Mouse (Mus musculus) midbrain, embryonic 13.5 days (tissue): ENCODE results near the gene Kif14. TPM values are rescaled to one million over a fixed set of nuclear protein-coding genes. Genes with fewer than 3 reads are reported as not detected.

Experiments
- ATAC-seq: fragments of 200-750 bp; cut with Nextera tagmentation; 2 replicates; pipeline ENCODE4 v1.8.0; 2017; ENCODE audit warnings: mild to moderate bottlenecking, moderate TSS enrichment, moderate library complexity
- H3K27ac ChIP-seq: fragments of 300-500 bp; sonication (generic); 2 replicates; pipeline ENCODE4 v1.5.1; 2015; ENCODE audit warnings: inconsistent platforms, mild to moderate bottlenecking, moderate library complexity
- H3K27me3 ChIP-seq: fragments of 300-500 bp; sonication (generic); 2 replicates; pipeline ENCODE4 v1.6.1; 2015; ENCODE audit warnings: mild to moderate bottlenecking, inconsistent platforms
- H3K36me3 ChIP-seq: fragments of 300-500 bp; sonication (generic); 2 replicates; pipeline ENCODE4 v1.6.1; 2015; ENCODE audit warnings: mild to moderate bottlenecking, inconsistent platforms
- H3K4me1 ChIP-seq: fragments of 300-500 bp; sonication (generic); replicated peaks from 2 replicates; pipeline ENCODE4 v1.6.1; 2015; ENCODE audit warnings: inconsistent platforms
- H3K4me2 ChIP-seq: fragments of 300-500 bp; sonication (generic); replicated peaks from 2 replicates; pipeline ENCODE4 v1.6.1; 2015; ENCODE audit warnings: moderate library complexity, mild to moderate bottlenecking, inconsistent platforms
- H3K4me3 ChIP-seq: fragments of 300-500 bp; sonication (generic); replicated peaks from 2 replicates; pipeline ENCODE4 v1.5.1; 2015; ENCODE audit warnings: mild to moderate bottlenecking, inconsistent platforms
- H3K9ac ChIP-seq: fragments of 300-500 bp; sonication (generic); replicated peaks from 2 replicates; pipeline ENCODE4 v1.6.1; 2015; ENCODE audit warnings: mild to moderate bottlenecking, inconsistent platforms
- H3K9me3 ChIP-seq: fragments of 300-500 bp; sonication (generic); 2 replicates; pipeline ENCODE4 v1.6.1; 2016; ENCODE audit warnings: mild to moderate bottlenecking, inconsistent platforms
- WGBS: fragments of 180-500 bp; shearing (Covaris S2); methylation state at CpG from one replicate; pipeline ENCODE4 v1.1.7; 2015; 5-methylcytosine and 5-hydroxymethylcytosine counted together
- polyA plus RNA-seq: library from polyadenylated mRNA; unstranded; fragments of >200 nt; fragmentation: Nextera tagmentation; extraction: Ambion mirVana; gene quantifications from 2 replicates; pipeline ENCODE4 v1.2.1, GENCODE M21; 2015

Gene Kif14
- polyA plus RNA-seq, 1 experiment from 2014 or later, result 1.9 TPM

DNA sequence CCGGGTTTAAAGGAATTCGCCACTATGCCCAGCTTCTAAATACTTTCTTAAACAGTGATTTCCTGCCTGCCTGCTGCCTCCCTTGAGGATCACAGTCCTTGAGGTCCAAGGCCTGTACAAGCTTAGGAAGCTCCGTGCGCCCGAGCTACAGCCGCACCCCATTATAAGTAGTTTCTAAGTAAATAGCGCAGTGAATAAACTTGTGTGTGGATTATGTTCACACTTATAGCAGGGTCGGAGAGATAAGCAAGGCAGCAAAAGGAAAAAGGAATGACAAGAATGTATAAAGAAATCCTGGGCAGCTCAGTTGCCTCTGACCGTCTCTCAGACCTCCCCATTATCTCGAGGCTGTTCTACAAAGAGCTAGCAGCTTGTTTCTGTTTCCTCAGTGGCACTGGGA is 95.7 kb downstream of the Kif14 start:
- H3K4me1 ChIP-seq, result no peaks in the 10 kb centered on the region
- H3K9ac ChIP-seq, result no peak overlapping the region
- no peaks in the 10 kb centered on the region for H3K27me3 ChIP-seq
- no peak overlapping the region for H3K27ac ChIP-seq
- ATAC-seq, result no peak
- H3K9me3 ChIP-seq, result no peaks in the 10 kb centered on the region
- no peak overlapping the region for H3K4me3 ChIP-seq
- no peaks in the 10 kb centered on the region for H3K36me3 ChIP-seq
- H3K4me2 ChIP-seq, result no peak overlapping the region
- 62% methylated on average over 10 of the region's 10 CpGs for WGBS

GRCm38 (mm10) chr1:136563149-136563548 is 97.0 kb downstream of the Kif14 start:
- Histone ChIP-seq H3K4me3 (no peak overlapping the region), H3K9me3 (no peaks in the 10 kb centered on the region), H3K27ac (no peak overlapping the region), H3K9ac (no peak overlapping the region), H3K4me2 (no peak overlapping the region), H3K4me1 (no peaks in the 10 kb centered on the region), H3K27me3 (no peaks in the 10 kb centered on the region), H3K36me3 (no peaks in the 10 kb centered on the region)
- no peak for ATAC-seq
- WGBS, result 43% methylated on average over 11 of the region's 11 CpGs

DNA sequence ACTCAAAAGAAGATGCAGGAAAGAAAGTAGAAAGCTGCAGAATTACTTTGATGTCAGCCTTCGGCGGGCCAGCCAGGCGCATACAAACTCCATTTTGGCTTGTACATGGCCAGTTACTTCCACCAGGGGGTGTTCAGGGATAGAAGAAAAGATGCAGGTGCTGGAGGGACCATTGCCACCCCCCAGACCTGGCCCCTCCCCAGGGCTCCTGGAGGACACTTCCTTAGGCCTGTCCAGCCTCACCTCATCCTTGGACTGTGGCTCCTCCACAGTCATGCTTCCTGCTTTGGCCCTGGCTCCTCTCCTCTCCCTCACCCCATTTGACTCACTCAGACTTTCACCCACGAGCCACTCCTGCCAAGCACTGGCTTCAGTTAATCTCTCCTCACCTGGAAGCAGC is 98.8 kb downstream of the Kif14 start:
- WGBS, result 66% methylated on average over 4 of the region's 4 CpGs
- Histone ChIP-seq H3K4me1 (peaks cover 5% of the 10 kb centered on the region), H3K4me3 (no peak overlapping the region), H3K4me2 (no peak overlapping the region), H3K36me3 (no peaks in the 10 kb centered on the region), H3K27me3 (peaks cover 5% of the 10 kb centered on the region; the same call in 1 of the 2 replicates), H3K9ac (no peak overlapping the region), H3K9me3 (no peaks in the 10 kb centered on the region), H3K27ac (no peak overlapping the region)
- no peak for ATAC-seq

- H3K4me2 ChIP-seq, result no peak overlapping the region
- no peaks in the 10 kb centered on the region for H3K9me3 ChIP-seq
- peaks cover 5% of the 10 kb centered on the region; the same call in 1 of the 2 replicates for H3K27me3 ChIP-seq
- no peaks in the 10 kb centered on the region for H3K36me3 ChIP-seq
- peaks cover 11% of the 10 kb centered on the region for H3K4me1 ChIP-seq
- WGBS, result 90% methylated on average over 5 of the region's 5 CpGs
- no peak overlapping the region for H3K4me3 ChIP-seq
- no peak overlapping the region for H3K27ac ChIP-seq
- H3K9ac ChIP-seq, result no peak overlapping the region
- ATAC-seq, result no peak
Observed at GRCm38 (mm10) chr1:136566386-136566785, 100.2 kb downstream of the Kif14 start.

DNA sequence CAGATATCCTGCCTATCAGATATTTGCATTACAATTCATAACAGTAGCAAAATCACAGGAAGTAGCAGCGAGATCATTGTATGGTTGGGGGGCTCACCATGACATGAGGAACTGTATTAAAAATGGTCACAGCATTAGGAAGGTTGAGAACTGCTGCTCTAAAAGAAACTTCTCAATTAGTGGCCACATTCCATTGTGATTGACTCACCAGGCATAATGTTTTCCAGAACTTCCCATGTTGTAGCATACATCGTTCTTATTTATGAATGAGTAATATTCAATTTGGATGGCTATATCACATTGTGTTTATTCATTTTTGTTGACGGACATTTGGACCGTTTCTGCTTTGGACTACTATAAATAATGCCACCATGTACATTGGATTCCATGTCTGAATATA is 101.5 kb downstream of the Kif14 start:
- H3K27ac ChIP-seq, result no peak overlapping the region
- H3K4me1 ChIP-seq, result peaks cover 11% of the 10 kb centered on the region
- no peak for ATAC-seq
- no peaks in the 10 kb centered on the region for H3K9me3 ChIP-seq
- no peak overlapping the region for H3K4me3 ChIP-seq
- H3K27me3 ChIP-seq, result peaks cover 5% of the 10 kb centered on the region; the same call in 1 of the 2 replicates
- 92% methylated on average over 4 of the region's 4 CpGs for WGBS
- H3K4me2 ChIP-seq, result no peak overlapping the region
- no peak overlapping the region for H3K9ac ChIP-seq
- H3K36me3 ChIP-seq, result no peaks in the 10 kb centered on the region

DNA sequence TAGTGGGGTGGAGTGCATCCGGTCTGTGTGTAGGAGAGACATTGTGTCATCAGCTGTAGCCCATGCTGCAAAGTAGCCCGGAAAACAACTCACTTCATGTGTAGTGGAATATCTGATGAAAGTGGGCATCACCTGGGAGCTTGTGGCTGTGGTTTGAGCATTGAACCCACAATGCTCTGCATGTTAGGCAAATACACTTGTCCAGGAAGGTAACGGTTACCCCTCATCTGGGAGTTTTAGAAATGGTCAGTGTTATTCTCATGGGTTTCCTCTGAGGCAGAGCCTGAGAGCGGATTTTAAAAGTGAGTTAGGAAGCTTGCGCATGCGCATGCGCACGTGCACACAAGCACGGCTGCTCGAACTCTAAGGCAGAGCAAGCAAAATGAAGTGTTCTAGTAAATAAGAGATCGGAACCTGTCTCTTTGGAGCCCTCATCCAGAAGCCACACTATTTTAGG is 102.6 kb downstream of the Kif14 start:
- Histone ChIP-seq H3K4me1 (peaks cover 11% of the 10 kb centered on the region), H3K4me3 (no peak overlapping the region), H3K9me3 (no peaks in the 10 kb centered on the region), H3K27ac (no peak overlapping the region), H3K4me2 (no peak overlapping the region), H3K9ac (no peak overlapping the region), H3K36me3 (no peaks in the 10 kb centered on the region), H3K27me3 (peaks cover 5% of the 10 kb centered on the region; the same call in 1 of the 2 replicates)
- no peak for ATAC-seq
- 95% methylated on average over 11 of the region's 11 CpGs for WGBS

- 89% methylated on average over 8 of the region's 8 CpGs for WGBS
- H3K4me2 ChIP-seq, result no peak overlapping the region
Observed at GRCm38 (mm10) chr1:136569206-136569605, 103.1 kb downstream of the Kif14 start.

DNA sequence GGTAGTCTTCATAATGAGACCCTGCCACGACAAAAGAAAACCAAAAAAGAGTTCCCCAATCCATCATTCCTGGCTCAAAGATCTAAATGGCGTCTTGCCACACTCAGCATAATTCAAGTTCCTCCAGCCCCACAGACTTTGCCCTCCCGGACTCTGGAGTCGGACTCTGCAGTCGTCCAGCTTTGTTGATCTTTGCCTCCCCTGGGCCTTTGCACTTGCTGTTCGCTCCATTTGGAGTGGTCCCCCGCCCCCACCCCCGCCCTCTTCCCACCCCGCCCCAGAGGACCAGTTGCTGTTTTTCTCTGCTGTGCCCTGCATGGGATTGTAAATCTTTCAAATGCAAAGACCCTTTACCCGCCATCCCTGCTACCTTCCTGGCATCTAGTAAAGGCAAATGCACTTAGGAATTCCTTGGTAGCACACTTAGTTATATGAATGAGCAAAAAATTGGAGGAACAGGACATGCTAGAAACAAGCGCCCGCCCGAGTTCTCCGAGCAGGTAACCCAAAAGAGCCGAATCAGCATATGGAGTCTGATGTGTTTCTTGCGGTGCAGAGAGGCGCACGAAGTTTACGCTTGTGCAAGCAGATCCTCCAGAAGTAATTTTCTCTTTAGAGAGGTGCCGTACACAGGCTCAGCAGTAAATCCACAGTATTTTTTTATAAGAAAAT is 103.6 kb downstream of the Kif14 start:
- H3K4me2 ChIP-seq, result peak overlapping the region; percentile 43
- no peaks in the 10 kb centered on the region for H3K9me3 ChIP-seq
- WGBS, result 38% methylated on average over 20 of the region's 20 CpGs
- H3K4me1 ChIP-seq, result peaks cover 11% of the 10 kb centered on the region
- H3K9ac ChIP-seq, result no peak overlapping the region; the same call in 1 of the 2 replicates
- peaks cover 5% of the 10 kb centered on the region; the same call in 1 of the 2 replicates for H3K27me3 ChIP-seq
- no peak for ATAC-seq
- no peaks in the 10 kb centered on the region for H3K36me3 ChIP-seq
- no peak overlapping the region for H3K27ac ChIP-seq
- H3K4me3 ChIP-seq, result peak overlapping the region; percentile 9; the same call in 1 of the 2 replicates

More at GRCm38 (mm10) chr1:136569206-136569605, 103.1 kb downstream of the Kif14 start:
- H3K27me3 ChIP-seq, result peaks cover 5% of the 10 kb centered on the region; the same call in 1 of the 2 replicates
- no peak overlapping the region for H3K9ac ChIP-seq
- no peak for ATAC-seq
- H3K4me3 ChIP-seq, result no peak overlapping the region
- H3K4me1 ChIP-seq, result peaks cover 11% of the 10 kb centered on the region
- no peak overlapping the region for H3K27ac ChIP-seq
- H3K36me3 ChIP-seq, result no peaks in the 10 kb centered on the region
- no peaks in the 10 kb centered on the region for H3K9me3 ChIP-seq

GRCm38 (mm10) chr1:136570298-136570653 is 104.1 kb downstream of the Kif14 start:
- Histone ChIP-seq H3K27ac (no peak overlapping the region), H3K4me3 (peak overlapping the region; percentile 9; the same call in 1 of the 2 replicates), H3K27me3 (peaks cover 5% of the 10 kb centered on the region; the same call in 1 of the 2 replicates), H3K4me1 (peaks cover 11% of the 10 kb centered on the region), H3K36me3 (no peaks in the 10 kb centered on the region), H3K9ac (peak overlapping the region; percentile 44; the same call in 1 of the 2 replicates), H3K4me2 (peak overlapping the region; percentile 43), H3K9me3 (no peaks in the 10 kb centered on the region)
- 13% methylated on average over 13 of the region's 13 CpGs for WGBS
- no peak for ATAC-seq

DNA sequence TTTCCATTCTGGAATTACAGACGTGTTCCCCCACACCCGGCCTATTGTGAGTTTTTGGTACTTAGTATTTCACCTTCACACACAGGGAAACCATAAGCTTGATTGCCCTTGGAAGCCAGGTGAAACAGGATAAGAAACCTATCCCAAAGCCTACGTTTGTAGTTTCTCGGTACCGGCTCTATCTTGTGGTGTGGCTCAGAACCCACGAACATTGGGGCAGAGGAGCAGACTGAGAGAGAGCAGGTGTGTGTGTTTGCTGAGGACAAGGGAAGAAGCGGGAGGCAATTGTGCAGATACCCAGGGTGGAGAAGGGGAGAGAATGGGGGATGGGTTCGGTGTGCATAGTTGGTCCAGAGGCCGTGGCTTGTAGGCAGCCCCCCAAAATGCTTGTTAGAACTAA is 104.8 kb downstream of the Kif14 start:
- no peak for ATAC-seq
- Histone ChIP-seq H3K27ac (no peak overlapping the region), H3K9me3 (no peaks in the 10 kb centered on the region), H3K4me1 (peaks cover 11% of the 10 kb centered on the region), H3K4me2 (no peak overlapping the region), H3K9ac (no peak overlapping the region), H3K36me3 (no peaks in the 10 kb centered on the region), H3K4me3 (no peak overlapping the region), H3K27me3 (peaks cover 5% of the 10 kb centered on the region; the same call in 1 of the 2 replicates)
- WGBS, result 85% methylated on average over 9 of the region's 9 CpGs

DNA sequence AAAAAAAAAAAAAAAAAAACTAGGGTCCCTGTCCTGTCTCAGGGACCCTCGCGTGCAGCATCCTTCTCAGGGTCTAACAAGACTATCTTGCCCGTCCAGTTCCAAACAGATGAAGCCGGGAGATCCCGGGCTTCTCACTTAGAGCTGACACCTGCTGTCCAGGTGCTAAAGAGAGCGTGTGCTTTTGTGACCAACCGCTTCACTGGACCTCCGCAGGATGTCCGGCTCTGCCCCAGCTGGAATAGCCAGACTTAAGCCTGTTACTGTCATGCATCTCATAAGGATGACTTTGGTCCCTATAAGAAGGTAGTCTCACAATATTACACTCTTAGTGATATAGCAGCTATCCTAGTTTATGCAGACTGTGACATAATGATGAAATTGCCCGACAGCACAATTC is 105.4 kb downstream of the Kif14 start:
- H3K9ac ChIP-seq, result no peak overlapping the region
- no peak overlapping the region for H3K4me2 ChIP-seq
- ATAC-seq, result no peak
- peaks cover 11% of the 10 kb centered on the region for H3K4me1 ChIP-seq
- peaks cover 5% of the 10 kb centered on the region; the same call in 1 of the 2 replicates for H3K27me3 ChIP-seq
- no peaks in the 10 kb centered on the region for H3K9me3 ChIP-seq
- 86% methylated on average over 10 of the region's 10 CpGs for WGBS
- H3K36me3 ChIP-seq, result no peaks in the 10 kb centered on the region
- H3K4me3 ChIP-seq, result no peak overlapping the region
- H3K27ac ChIP-seq, result no peak overlapping the region

- H3K4me3 ChIP-seq, result no peak overlapping the region
- H3K36me3 ChIP-seq, result no peaks in the 10 kb centered on the region
- H3K27ac ChIP-seq, result no peak overlapping the region
- H3K27me3 ChIP-seq, result no peaks in the 10 kb centered on the region
- WGBS, result 31% methylated on average over 16 of the region's 16 CpGs
- H3K4me1 ChIP-seq, result peaks cover 9% of the 10 kb centered on the region
- ATAC-seq, result no peak
- H3K9me3 ChIP-seq, result no peaks in the 10 kb centered on the region
- H3K4me2 ChIP-seq, result no peak overlapping the region
- no peak overlapping the region for H3K9ac ChIP-seq
Observed at GRCm38 (mm10) chr1:136577890-136578663, 111.9 kb downstream of the Kif14 start.
